Mouse (Mus musculus) layer of hippocampus, adult 2 months (tissue): ENCODE measurements at regions not wholly inside any gene's neighbourhood (a gene's known extent, or its start where the extent isn't known, plus 50 kb on each side); places are given as distances from the start of the nearest gene placed in this dataset.

Source experiments
- DNase-seq, 2 experiments: peaks; one replicate each; pipeline ENCODE4 v3.0.0; 2022; ENCODE audit warnings: low spot score in 2 of 2
- H3K27ac ChIP-seq: fragments of 200-600 bp; 2 replicates; pipeline ENCODE4 v1.8.1; 2022
- H3K4me3 ChIP-seq: fragments of 200-600 bp; 2 replicates; pipeline ENCODE4 v1.8.1; 2022; ENCODE audit warnings: mild to moderate bottlenecking
- CTCF ChIP-seq: fragments of 200-600 bp; conservative IDR thresholded peaks from 2 replicates; pipeline ENCODE4 v1.8.1; 2022; ENCODE audit warnings: antibody characterized with exemption, mild to moderate bottlenecking, moderate library complexity

DNA sequence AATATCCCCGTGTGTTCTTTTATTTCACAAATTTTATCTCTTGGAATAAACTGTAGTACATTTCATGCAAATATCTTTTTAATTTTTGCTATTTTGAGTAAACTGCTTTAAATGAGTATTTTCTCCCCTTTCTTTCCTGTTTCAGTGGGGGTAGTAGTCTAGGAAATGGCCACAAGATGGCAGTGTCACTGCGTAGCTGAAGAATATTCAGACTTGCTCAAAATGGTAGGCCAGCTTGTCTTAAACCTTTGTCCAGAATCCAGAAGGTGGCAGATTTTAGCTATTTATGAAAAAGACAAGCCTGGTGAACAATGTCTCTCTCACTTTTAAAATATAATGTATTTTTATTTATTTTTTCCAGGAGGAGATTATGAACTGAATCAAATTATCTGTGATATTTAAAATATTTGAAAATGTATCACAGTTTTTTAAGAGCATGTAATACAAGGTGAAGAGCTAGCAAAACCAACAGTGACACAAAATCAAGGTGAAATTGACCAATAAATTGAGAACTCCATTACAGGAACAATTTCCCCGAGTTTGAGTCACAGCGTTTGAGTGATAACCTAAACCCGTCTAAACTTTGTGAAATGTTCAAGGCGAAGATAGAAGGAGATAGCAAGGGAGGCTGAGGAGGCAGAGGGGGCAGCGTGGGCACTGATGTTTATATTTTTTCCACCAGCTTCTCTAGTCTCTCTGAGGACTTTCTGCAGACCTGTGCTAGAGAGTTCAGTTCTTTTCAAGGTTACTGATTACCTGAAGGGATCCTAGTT lies 285.5 kb downstream of the Olfm4 start:
- TF ChIP-seq CTCF = peak; percentile 98
- peak; percentile 87 to 90 for DNase-seq
- Histone ChIP-seq H3K27ac (peak overlapping the region; percentile 60), H3K4me3 (no peak overlapping the region)

DNA sequence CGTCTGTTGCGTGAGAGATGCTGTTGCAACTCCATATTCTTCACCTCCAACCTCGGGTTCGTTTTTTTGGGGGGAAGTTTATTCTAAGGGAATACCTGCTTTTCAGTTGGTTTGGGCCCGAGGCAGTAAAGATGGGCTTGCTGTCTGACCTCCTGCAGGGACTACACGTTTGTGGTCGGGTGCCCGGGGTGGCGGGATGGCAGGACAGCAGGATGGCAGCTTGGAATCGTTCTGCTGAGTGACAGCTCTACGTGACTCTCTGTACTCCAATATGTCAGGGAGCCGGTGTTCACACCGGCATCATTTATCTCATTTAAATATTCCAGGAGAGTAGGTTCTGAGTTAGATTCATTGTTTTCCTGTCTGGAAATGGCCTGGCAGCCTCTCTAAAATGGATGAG lies 286.2 kb downstream of the Olfm4 start:
- peak overlapping the region; percentile 55 for H3K27ac ChIP-seq
- TF ChIP-seq CTCF = no peak
- no peak overlapping the region for H3K4me3 ChIP-seq
- no peak for DNase-seq

DNA sequence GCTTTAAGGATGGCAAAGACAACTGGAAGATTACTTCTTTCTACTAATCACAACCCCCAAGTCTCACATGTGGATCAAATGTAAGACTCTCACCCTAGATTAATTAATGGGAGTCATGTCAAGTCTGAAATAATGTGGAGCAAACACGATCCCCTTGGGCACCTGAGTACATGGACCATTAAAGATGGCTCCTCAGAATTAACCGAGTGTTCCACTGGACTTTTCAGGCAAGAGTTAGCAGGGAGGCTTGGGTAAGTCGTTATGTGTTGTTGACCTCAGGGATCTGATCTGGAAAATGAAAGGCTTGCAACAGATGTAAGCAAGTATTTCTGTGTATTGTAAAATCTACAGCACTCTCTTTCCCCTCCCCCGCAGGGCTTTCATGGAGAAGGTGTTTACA lies 296.3 kb downstream of the Olfm4 start:
- H3K27ac ChIP-seq = no peak overlapping the region
- DNase-seq = no peak
- no peak for TF ChIP-seq CTCF
- no peak overlapping the region for H3K4me3 ChIP-seq

DNA sequence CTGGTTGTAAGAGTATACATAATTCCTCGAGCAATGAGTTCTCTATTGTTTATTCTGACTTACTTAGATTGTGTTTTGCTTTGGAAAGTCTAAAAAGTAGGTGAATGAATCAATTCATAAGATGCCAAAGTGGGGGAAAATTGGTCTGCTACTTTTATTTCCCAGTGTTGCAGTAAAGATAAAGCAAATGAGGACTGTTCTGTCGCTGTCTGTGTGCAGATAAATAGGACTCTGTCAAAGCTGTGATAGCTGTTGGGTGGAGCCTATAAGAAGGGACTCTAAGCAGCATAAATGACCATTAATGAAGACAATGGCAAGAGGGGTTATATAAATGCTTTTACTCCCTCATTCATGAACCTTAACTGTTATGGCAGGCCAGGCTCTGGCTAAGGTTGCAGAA lies 299.8 kb downstream of the Olfm4 start:
- no peak for TF ChIP-seq CTCF
- no peak overlapping the region for H3K27ac ChIP-seq
- no peak for DNase-seq
- no peak overlapping the region for H3K4me3 ChIP-seq

DNA sequence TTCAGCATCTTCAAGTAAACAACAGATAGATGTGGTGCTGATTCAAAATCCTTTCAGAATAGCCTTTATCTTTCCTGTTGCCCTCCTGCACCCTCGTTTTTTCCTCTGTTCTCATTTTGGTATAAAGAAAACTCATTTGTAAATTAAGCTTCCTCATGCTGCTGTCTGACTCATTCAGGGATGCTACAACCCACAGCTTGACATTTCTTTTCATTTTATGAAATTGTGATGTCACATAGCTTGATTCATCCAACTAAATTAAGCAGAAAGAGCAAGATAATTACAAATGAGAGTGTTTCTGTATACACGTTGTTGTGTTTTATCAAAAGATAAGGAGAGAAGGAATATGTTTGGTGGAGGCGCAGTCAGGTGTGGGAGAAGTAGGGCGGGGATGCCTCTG lies 307.5 kb downstream of the Olfm4 start:
- H3K4me3 ChIP-seq = no peak overlapping the region
- no peak for DNase-seq
- 0 out of 2 replicates have a peak overlapping the region, but pooled peaks have one; percentile 14 for H3K27ac ChIP-seq
- TF ChIP-seq CTCF = no peak

DNA sequence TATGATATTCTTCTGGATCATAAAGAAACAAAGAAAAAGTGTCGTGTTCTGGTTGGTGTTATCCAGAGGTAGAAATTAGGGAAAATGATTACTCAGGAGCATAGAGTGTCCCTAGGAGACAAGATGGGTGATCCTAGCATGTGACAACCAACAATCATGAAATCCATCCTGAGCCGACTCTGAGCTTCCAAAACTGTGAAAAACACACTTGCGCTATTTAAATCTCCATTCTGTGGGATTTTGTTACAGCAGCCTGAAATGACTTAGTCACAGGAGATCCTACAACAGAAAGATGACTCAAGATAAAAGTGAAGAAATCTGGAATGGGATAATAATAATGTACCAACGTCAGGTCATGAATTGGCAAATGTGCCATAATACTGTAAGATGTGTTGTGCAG lies 309.5 kb downstream of the Olfm4 start:
- no peak overlapping the region for H3K27ac ChIP-seq
- no peak for DNase-seq
- no peak overlapping the region for H3K4me3 ChIP-seq
- TF ChIP-seq CTCF = no peak

DNA sequence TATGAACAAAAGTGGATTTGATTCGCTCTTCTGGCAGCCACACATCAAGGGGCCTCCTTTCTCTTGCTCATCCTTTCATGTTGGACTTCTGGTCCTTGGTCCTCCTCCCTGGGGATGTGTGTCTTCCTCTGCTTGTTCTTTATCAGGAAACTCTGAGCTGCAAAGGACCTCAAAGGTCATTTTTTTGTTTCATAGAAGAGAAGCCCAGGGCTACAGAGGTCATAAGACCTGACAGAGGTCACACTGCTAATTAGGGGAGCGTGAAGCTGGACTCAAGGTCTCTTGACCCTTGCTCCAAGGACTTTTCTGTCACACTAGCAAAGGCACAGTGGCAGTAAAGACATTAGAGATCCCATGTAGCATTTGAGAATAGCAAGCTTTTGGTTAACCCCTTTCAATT lies 345.8 kb downstream of the Olfm4 start:
- Histone ChIP-seq H3K4me3 (no peak overlapping the region), H3K27ac (no peak overlapping the region)
- DNase-seq = no peak
- no peak for TF ChIP-seq CTCF

DNA sequence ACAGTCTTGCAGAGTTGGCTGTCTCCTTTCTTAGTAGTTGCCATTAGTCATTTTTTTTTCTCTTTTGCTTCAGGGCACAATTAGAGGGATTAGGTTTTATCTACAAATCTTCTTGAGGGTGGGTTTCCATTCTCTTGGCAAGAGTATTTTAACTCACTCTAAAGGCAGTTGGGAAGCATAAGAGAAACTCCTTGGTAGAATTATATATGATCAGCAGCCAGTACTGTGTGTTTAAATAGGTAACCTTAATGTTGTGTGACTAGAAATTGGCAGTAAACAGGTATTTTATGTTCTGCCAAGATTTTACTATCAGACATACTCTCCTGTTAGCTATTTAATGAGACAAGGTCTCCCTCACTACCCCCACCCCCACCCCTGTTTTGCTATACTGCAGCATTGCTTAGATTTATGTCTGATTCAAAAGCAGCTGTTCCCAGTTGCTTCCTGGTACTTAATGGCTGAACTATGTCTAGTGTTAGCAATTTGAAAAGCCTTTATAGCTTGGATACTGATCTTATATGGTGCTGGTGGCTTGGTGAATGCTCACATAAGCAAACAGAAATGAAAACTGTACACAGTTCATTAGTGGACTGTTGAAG lies 378.2 kb downstream of the Olfm4 start:
- no peak for DNase-seq
- no peak overlapping the region for H3K4me3 ChIP-seq
- TF ChIP-seq CTCF = no peak
- H3K27ac ChIP-seq = no peak overlapping the region

DNA sequence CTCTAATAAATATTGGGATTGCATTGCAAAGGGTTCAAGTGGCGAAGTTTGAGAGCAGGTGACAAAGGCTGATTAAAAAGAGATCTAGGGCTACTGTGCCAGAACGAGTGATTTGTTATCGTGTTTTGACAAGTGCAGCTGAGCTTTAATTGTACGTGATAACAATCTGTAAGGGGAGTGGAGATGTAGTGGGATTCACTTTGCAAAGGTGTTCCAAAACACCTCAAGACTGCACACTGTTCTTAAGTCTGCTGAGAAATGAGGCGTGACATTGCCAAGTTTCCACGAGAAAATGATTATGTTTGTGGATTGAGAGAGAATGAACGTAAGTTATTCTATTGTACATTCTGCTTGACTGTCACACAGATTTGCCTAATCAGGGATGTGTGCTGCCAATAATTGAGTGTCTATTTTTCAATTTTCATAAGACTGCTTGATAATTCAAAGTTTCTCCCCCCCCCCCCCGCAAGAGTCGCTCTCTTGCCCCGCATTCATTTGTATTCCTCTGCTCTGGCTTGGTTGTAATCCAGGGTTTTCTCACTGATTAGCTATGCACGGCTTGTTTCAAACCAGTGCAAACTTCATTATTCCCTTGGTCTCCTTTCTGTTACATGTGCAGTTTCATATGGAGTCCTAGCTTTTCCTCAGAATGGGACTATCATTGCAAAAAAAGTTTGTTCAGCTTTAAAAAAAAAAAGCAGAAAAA lies 385.7 kb downstream of the Olfm4 start:
- TF ChIP-seq CTCF = no peak
- no peak for DNase-seq
- Histone ChIP-seq H3K4me3 (no peak overlapping the region), H3K27ac (no peak overlapping the region)

DNA sequence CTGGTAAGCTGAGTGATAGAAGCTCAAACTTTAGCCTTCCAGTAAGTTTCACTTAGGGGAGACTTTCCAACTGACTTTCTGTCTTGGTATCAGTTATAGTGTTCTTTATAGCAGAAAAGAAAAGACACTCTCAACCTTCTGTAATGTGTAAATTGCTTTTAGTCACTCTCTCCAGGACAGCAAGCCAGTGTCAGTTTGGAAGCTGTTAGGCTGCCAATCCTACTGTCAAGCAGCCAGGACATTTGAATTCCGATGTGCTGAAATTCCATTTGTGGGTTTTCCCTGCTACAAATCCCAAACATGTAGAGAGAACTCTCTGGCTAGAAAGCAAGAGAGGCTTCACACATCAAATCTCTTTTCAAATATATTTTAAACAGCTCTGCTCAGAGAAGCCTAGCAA lies 390.4 kb downstream of the Olfm4 start:
- DNase-seq = no peak

DNA sequence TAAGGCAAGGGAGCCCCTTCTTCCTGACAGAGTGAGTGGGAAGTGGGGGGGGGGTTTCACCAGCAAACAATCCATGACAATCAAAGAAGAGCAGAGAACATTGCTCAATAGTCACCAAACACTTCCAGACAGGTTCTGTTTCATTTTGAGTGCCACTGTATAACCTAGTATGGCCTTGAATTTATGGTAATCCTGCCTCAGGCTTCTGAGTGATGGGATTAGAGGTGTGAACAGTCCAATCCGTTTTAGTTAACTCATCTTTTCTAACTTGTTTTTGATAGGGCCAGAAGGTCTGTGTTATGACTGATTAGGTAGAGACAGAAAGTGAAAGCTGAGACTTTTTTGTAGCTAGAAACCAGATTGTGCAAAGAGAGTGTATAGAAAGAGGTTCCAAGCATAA lies 393.2 kb downstream of the Olfm4 start:
- no peak for TF ChIP-seq CTCF
- Histone ChIP-seq H3K27ac (no peak overlapping the region), H3K4me3 (no peak overlapping the region)
- no peak for DNase-seq

More for the DNA sequence above, 390.4 kb downstream of the Olfm4 start:
- H3K27ac ChIP-seq = no peak overlapping the region
- no peak overlapping the region for H3K4me3 ChIP-seq
- TF ChIP-seq CTCF = no peak

DNA sequence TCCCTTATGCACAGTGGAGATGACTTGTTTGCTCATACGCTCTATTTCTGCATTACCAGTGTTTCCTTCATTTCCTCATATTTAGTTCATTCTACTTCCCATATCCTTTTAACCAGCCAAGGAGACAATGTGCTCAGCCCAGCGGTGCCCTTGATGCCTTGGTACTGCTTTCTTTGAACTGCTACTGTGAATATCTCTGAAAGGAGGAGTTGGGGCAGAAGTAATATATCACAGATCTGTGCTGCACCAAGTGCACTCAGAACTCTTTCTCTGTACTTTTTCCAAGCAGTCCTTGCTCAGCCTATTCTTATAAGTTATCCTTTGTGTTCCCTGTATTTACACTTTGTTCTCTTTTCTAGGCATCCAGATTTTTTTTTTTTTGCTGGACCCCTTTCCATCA lies 407.5 kb downstream of the Olfm4 start:
- no peak for TF ChIP-seq CTCF
- Histone ChIP-seq H3K27ac (no peak overlapping the region), H3K4me3 (no peak overlapping the region)
- no peak for DNase-seq

DNA sequence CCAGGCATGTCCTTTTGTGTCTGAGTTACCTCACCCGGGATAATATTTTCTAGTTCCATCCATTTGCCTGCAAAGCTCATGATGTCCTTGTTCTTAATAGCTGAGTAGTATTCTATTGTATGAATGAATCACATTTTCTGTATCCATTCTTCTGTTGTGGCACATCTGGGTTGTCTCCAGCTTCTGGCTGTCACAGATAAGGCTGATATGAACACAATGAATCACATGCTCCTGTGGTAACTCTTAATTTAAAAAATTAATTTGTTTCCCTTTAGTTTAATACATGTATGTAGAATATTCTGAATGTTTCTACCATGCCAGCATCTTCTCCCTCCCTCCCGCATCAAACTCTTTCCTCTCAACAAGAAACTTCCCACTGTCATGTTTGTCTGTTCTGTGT lies 424.4 kb downstream of the Olfm4 start:
- Histone ChIP-seq H3K4me3 (no peak overlapping the region), H3K27ac (no peak overlapping the region)
- no peak for DNase-seq
- no peak for TF ChIP-seq CTCF
